Mouse (Mus musculus): ENCODE measurements at regions not wholly inside any gene's neighbourhood (a gene's known extent, or its start where the extent isn't known, plus 50 kb on each side); places are given as distances from the start of the nearest gene placed in this dataset.

- DNase-seq (ENCODE audit: low read depth) = no peak
These were observed 75.2 kb downstream of the Asb13 start for GRCm38 (mm10) chr13:3708896-3709631.
